Mouse (Mus musculus) urinary bladder, postnatal 4 days (tissue): ENCODE measurements around the gene Ispd.

Experiments
- DNase-seq, 2 experiments: peaks; one replicate each; pipeline ENCODE4 v3.0.0; 2021 to 2022; ENCODE audit warnings: low spot score in 2 of 2

Ispd gene

GRCm38 (mm10) chr12:36554697-36555096 lies 173.4 kb downstream of the Ispd start:
- DNase-seq: no peak

GRCm38 (mm10) chr12:36564146-36564545 lies 182.9 kb downstream of the Ispd start:
- DNase-seq: no peak

- no peak for DNase-seq
Observed at GRCm38 (mm10) chr12:36566974-36567373, 185.7 kb downstream of the Ispd start.

- DNase-seq: no peak
Observed at GRCm38 (mm10) chr12:36570414-36571095, 189.3 kb downstream of the Ispd start.

GRCm38 (mm10) chr12:36584828-36585227 lies 203.6 kb downstream of the Ispd start:
- no peak for DNase-seq

- DNase-seq: no peak
Observed at GRCm38 (mm10) chr12:36597539-36598250, 216.4 kb downstream of the Ispd start.

- DNase-seq: no peak
Observed at GRCm38 (mm10) chr12:36621960-36622736, 240.9 kb downstream of the Ispd start.

GRCm38 (mm10) chr12:36627204-36627603 lies 246.0 kb downstream of the Ispd start:
- DNase-seq: no peak

GRCm38 (mm10) chr12:36632427-36632826 lies 251.2 kb downstream of the Ispd start:
- no peak for DNase-seq

GRCm38 (mm10) chr12:36647514-36647913 lies 266.3 kb downstream of the Ispd start:
- DNase-seq: no peak

- DNase-seq: no peak
Observed at GRCm38 (mm10) chr12:36662496-36662895, 281.2 kb downstream of the Ispd start.

- DNase-seq: no peak
Observed at GRCm38 (mm10) chr12:36664783-36665182, 283.5 kb downstream of the Ispd start.

GRCm38 (mm10) chr12:36666771-36667170 lies 285.5 kb downstream of the Ispd start:
- DNase-seq: no peak

- DNase-seq: no peak
Observed at GRCm38 (mm10) chr12:36670164-36670908, 289.1 kb downstream of the Ispd start.

- no peak for DNase-seq
Observed at GRCm38 (mm10) chr12:36670915-36671579, 289.8 kb downstream of the Ispd start.

- no peak for DNase-seq
Observed at GRCm38 (mm10) chr12:36674481-36674880, 293.2 kb downstream of the Ispd start.

GRCm38 (mm10) chr12:36678220-36678619 lies 297.0 kb downstream of the Ispd start:
- no peak for DNase-seq

GRCm38 (mm10) chr12:36680883-36681505 lies 299.7 kb downstream of the Ispd start:
- no peak for DNase-seq

GRCm38 (mm10) chr12:36681779-36682178 lies 300.5 kb downstream of the Ispd start:
- DNase-seq: no peak

GRCm38 (mm10) chr12:36694072-36694471 lies 312.8 kb downstream of the Ispd start:
- no peak for DNase-seq

- no peak for DNase-seq
Observed at GRCm38 (mm10) chr12:36704380-36704779, 323.1 kb downstream of the Ispd start.
